Mouse (Mus musculus) gastrocnemius, postnatal 4 days (tissue): Measurements from ENCODE around the gene D13Ertd608e. TPM values are rescaled to one million over a fixed set of nuclear protein-coding genes. Genes with fewer than 3 reads are reported as not detected.

ENCODE experiments used
- total RNA-seq, 2 experiments: library from RNA; stranded (reverse); gene quantifications; 2 replicates each; pipeline ENCODE4 v1.2.3; 2021

D13Ertd608e gene
- total RNA-seq, 2 experiments from 2014 or later: not detected

Other genes with a start within 250 kb of the D13Ertd608e start
- under 1 TPM; 0.10 to 0.31 TPM for gene Ccl28, start 212.2 kb upstream of the D13Ertd608e start, total RNA-seq
- 10 to 100 TPM; 80.8 to 92.4 TPM for gene Hmgcs1, start 145.6 kb upstream of the D13Ertd608e start, total RNA-seq
- gene Nim1k, start 80.1 kb upstream of the D13Ertd608e start, total RNA-seq: 1 to 10 TPM; 1.9 to 2.0 TPM
- 10 to 100 TPM; 20.7 to 27.6 TPM for gene Zfp131, start 45.1 kb upstream of the D13Ertd608e start, total RNA-seq
- gene AF067063, start 5.8 kb upstream of the D13Ertd608e start, total RNA-seq: not detected
- not detected for gene Tcstv1, start 58.8 kb downstream of the D13Ertd608e start, total RNA-seq
- gene Gm21761, start 93.3 kb downstream of the D13Ertd608e start, total RNA-seq: not detected
- gene B020031M17Rik, start 114.8 kb downstream of the D13Ertd608e start, total RNA-seq: not detected
- not detected for gene Gm36079, start 191.0 kb downstream of the D13Ertd608e start, total RNA-seq
- under 1 TPM in 1 of 2 experiments, not detected in 1; 0.36 TPM for gene Gm21188, start 216.2 kb downstream of the D13Ertd608e start, total RNA-seq